Mouse (Mus musculus): ENCODE results near the gene Zbtb49.

DNA sequence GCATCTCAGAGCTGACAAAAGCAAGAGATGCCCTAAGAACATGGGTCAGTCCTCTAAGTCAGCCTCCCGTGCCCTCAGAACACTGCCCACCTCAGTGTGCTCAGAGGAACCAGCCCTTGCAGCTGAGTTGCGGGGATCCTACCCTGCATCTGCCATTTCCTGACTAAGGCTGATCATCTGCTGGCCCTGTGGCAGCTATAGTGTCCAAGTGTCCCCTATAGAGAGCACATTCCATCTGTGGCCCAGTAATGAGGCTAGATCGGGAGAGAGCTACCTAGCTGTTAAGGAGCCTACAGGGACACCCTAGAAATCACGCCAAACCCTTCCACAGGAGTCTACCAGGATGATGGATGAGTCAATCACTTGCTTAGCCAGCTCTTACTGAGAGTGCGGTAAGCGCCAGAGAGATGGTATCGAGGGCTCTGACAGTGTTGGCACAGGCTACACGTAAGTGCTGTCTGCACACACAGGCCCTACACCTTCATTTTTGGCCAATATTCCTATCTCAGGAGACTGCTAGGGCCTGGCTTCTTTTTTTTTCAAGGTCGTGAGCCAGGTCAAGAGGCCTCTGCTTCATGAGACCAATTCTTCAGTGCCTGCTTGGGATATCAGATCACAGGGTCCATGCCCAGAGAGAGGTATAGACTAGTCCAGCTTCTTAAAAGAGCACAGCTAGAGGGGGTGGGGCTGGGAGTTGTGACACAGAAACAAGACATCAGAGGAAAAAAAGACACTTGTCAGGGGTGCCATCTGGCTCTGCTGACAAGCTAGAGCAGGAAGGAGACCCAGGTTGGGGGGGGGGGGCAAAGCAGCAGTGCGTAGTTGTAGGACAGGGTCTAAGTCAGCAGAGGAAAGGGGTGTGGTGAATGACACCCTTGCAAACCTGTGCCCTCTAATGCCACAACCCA is 67.8 kb downstream of the Zbtb49 start:
- no peak for TF ChIP-seq POLR2A (IDR thresholded peaks at IDR 0.05; ENCODE audit: borderline replicate concordance, insufficient read depth, low read length)
- TF ChIP-seq CTCF (IDR thresholded peaks at IDR 0.05; ENCODE audit: borderline replicate concordance, insufficient read depth, low read depth, low read length) = no peak

Data from cerebellum, adult 2 months (tissue).